In the genomic region with DNA sequence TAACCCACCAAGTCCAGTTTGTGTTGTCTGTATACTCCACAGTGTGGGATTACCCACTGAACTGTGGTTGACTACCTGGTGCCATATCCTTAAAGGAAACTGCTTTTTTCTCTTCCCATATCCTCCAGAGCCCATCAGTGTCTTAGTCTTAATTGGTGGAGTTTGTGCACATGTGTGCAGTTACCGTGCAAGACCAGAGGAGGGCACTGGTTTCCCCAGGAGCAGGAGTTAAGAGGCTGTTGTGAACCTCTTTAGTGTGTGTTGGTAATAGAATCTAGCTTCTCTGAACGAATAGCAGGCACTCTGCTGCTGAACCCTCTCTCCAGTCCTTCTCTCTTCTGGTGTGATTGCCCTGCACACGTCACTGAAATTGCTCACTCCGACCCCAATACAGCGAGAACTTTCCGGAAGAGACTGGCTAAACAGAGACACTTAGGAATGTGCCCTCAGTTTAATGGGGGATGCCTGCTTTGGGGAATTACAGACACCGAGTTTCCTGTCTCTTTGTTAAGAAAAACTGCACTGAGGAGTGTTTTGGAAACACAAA, we compare ENCODE assay signal across 8 mouse cellular contexts. TPM values are rescaled to one million over a fixed set of nuclear protein-coding genes. Genes with fewer than 3 reads are reported as not detected.
DNase-seq lines count a peak whose midpoint lies in the region; ATAC-seq and TF ChIP-seq lines count a peak whose summit lies in the region.
"Had no signal": no experiment of that assay in that cellular context is flagged by ENCODE, and none has a peak within 500 bp of the region (broad histone marks: within the 10 kb centered on the region; RNA-seq: fewer than 3 reads in every experiment).

No protein-coding gene starts in this region.

- TF ChIP-seq CTCF in layer of hippocampus, adult 2 months (conservative IDR thresholded peaks at IDR 0.05): peak; percentile 61
- TF ChIP-seq CTCF in bone marrow, adult 2 months (IDR thresholded peaks at IDR 0.05; ENCODE audit: control insufficient read depth, insufficient read depth, low read length): peak; percentile 26; the same call in 1 of the 2 replicates

- no peak for DNase-seq in layer of hippocampus, adult 2 months (ENCODE audit: low spot score in 2 of 2)
- no peak for DNase-seq in layer of hippocampus, adult 9-10 months (ENCODE audit: low spot score)
- peak; percentile 86 for DNase-seq in ES-CJ7 (ENCODE audit: low read depth, low spot score)
- peak; percentile 11 to 58 for DNase-seq in kidney, postnatal 36 days
- no peak for DNase-seq in forebrain, embryonic 11.5 days (ENCODE audit: low spot score)
- no peak for DNase-seq in urinary bladder, adult 2 months (ENCODE audit: low spot score)
- DNase-seq: midbrain, embryonic 14.5 days had no signal

- WGBS in bone marrow, adult 2 months: 39% methylated on average over 7 of the region's 7 CpGs
- 81% methylated on average over 7 of the region's 7 CpGs for WGBS in forebrain, embryonic 11.5 days

- no peak overlapping the region for H3K4me2 ChIP-seq in forebrain, embryonic 11.5 days (ENCODE audit: low read depth, low read length, severe bottlenecking)

- no peaks in the 10 kb centered on the region for H3K27me3 ChIP-seq in forebrain, embryonic 11.5 days (ENCODE audit: control insufficient read depth, insufficient read depth, low read length)

- no peak overlapping the region for H3K4me3 ChIP-seq in layer of hippocampus, adult 2 months
- no peak overlapping the region for H3K4me3 ChIP-seq in bone marrow, adult 2 months (replicated peaks; ENCODE audit: control insufficient read depth, low read depth, low read length)
- H3K4me3 ChIP-seq in forebrain, embryonic 11.5 days (ENCODE audit: low read depth, low read length): no peak overlapping the region

- no peak for ATAC-seq in forebrain, embryonic 11.5 days (replicated peaks; ENCODE audit: low FRiP score)

- no peak overlapping the region for H3K27ac ChIP-seq in layer of hippocampus, adult 2 months
- no peak overlapping the region for H3K27ac ChIP-seq in bone marrow, adult 2 months (ENCODE audit: control insufficient read depth, insufficient read depth, low read depth, low read length, poor library complexity)
- H3K27ac ChIP-seq in forebrain, embryonic 11.5 days (ENCODE audit: low read depth, low read length): no peak overlapping the region

- H3K4me1 ChIP-seq in bone marrow, adult 2 months (ENCODE audit: control insufficient read depth, insufficient read depth, low read length): no peaks in the 10 kb centered on the region
- H3K4me1 ChIP-seq in forebrain, embryonic 11.5 days (replicated peaks; ENCODE audit: control insufficient read depth, insufficient read depth, low read length): no peaks in the 10 kb centered on the region

- H3K9me3 ChIP-seq in forebrain, embryonic 11.5 days (ENCODE audit: control insufficient read depth, low read length): no peaks in the 10 kb centered on the region

- H3K9ac ChIP-seq in forebrain, embryonic 11.5 days (ENCODE audit: low read length): no peak overlapping the region

- no peak for TF ChIP-seq POLR2A in bone marrow, adult 2 months (IDR thresholded peaks at IDR 0.05; ENCODE audit: borderline replicate concordance, control insufficient read depth, low read depth, low read length)

- no peaks in the 10 kb centered on the region for H3K36me3 ChIP-seq in forebrain, embryonic 11.5 days (ENCODE audit: control insufficient read depth, insufficient read depth, low read length)

RNA-seq across cellular contexts. Expression of a gene that starts 39.1 kb away (rescaled TPM):
- total RNA-seq in layer of hippocampus, adult 2 months (2021): 1 to 10 TPM; 8.8 TPM
- 1.1 and 3.1 TPM in 2 replicates for polyA plus RNA-seq in bone marrow, adult 2 months (2011; ENCODE audit: insufficient read depth, insufficient read length, low replicate concordance, missing spikeins)
- 8.3 and 9.0 TPM in 2 replicates for polyA plus RNA-seq in forebrain, embryonic 11.5 days (2014; fragmentation: Nextera tagmentation; extraction: Ambion mirVana)
- polyA plus RNA-seq in urinary bladder, adult 2 months (2012; rRNA removed): 1.0 and 2.1 TPM in 2 replicates

Comparison
In these comparisons a context has a peak if more than half of its experiments do, and no peak if none do; other contexts are left out.
1. DNase-seq: peak in ES-CJ7 (single experiment) and kidney, postnatal 36 days (2 of 2); none in layer of hippocampus, adult 2 months (0 of 2), layer of hippocampus, adult 9-10 months (single experiment), forebrain, embryonic 11.5 days (single experiment) and urinary bladder, adult 2 months (single experiment).